Mouse (Mus musculus): Measurements from ENCODE around the gene Mtmr11.

DNA sequence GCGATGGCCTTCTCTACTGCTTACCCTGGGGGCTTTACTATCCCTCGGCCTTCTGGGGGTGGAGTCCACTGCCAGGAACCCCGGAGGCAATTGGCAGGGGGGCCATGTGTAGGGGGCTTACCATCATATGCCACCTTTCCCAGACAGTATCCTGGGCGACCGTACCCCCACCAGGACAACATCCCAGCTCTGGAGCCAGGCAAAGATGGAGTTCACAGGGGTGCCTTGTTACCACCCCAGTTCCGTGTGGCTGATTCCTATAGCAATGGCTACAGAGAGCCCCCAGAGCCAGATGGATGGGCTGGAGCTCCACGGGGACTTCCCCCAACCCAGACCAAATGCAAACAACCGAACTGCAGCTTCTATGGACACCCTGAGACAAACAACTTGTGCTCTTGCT lies 6.3 kb upstream of the Mtmr11 start:
- TF ChIP-seq POLR2A (IDR thresholded peaks at IDR 0.05; ENCODE audit: low read depth, low read length) (no peak), CTCF (conservative IDR thresholded peaks at IDR 0.05; ENCODE audit: insufficient read depth, insufficient read length, low read depth, low read length) (no peak)

Data from kidney, adult 2 months (tissue).